8 mouse cellular contexts compared by ENCODE assay signal in the genomic region with DNA sequence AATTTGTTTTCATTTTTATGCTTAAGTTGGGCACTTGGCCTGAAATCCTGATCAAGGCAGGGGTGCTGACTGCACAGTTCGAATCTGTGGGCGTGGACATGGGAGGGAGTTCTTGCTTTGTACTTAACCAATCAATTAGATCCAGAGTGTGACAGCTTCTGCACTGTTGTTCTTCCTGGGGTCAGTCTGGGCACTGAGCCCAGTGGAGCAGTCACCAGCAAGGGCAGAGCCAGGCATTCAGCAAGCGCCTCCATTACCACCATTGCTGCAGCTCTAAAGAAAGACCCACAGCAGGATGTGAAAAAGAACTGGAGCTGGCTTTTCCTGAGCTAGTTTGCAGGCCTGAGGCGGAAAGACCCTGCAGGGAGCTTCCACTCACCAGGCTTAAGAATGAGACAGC. TPM values are rescaled to one million over a fixed set of nuclear protein-coding genes. Genes with fewer than 3 reads are reported as not detected.
A peak's percentile ranks its signal among the peaks of the same experiment; 100 is the strongest.
DNase-seq lines count a peak whose midpoint lies in the region; ATAC-seq and TF ChIP-seq lines count a peak whose summit lies in the region.

No protein-coding gene starts in this region.

- WGBS in forebrain, embryonic 16.5 days, result 6% methylated on average over 4 of the region's 4 CpGs
- 18% methylated on average over 4 of the region's 4 CpGs for WGBS in kidney, postnatal 0 days

- no peaks in the 10 kb centered on the region for H3K27me3 ChIP-seq in forebrain, embryonic 16.5 days (replicated peaks; ENCODE audit: control insufficient read depth, insufficient read depth, low read length)
- H3K27me3 ChIP-seq in kidney, postnatal 0 days (ENCODE audit: insufficient read depth, low read length), result no peaks in the 10 kb centered on the region

- H3K4me1 ChIP-seq in forebrain, embryonic 16.5 days (replicated peaks; ENCODE audit: control insufficient read depth, insufficient read depth, low read length), result no peaks in the 10 kb centered on the region
- peaks cover 4% of the 10 kb centered on the region; the same call in 1 of the 2 replicates for H3K4me1 ChIP-seq in kidney, postnatal 0 days (replicated peaks; ENCODE audit: insufficient read depth, low read length)

- H3K9me3 ChIP-seq in forebrain, embryonic 16.5 days (ENCODE audit: control insufficient read depth, low read length), result no peaks in the 10 kb centered on the region
- H3K9me3 ChIP-seq in kidney, postnatal 0 days (replicated peaks; ENCODE audit: low read length), result no peaks in the 10 kb centered on the region

- DNase-seq in adrenal gland, adult (ENCODE audit: inconsistent age in 2 of 2, low spot score in 1 of 2), result peak; percentile 77 to 84
- DNase-seq in adrenal gland, adult 18-20 months (ENCODE audit: low spot score in 2 of 2), result no peak
- DNase-seq in adrenal gland, adult 8-10 months, result peak; percentile 67
- DNase-seq in kidney, postnatal 0 days (ENCODE audit: low spot score), result peak; percentile 85
- DNase-seq in lung, postnatal 36 days, result peak; percentile 81
- DNase-seq in gastrocnemius, postnatal 25 days, result no peak
- DNase-seq in urinary bladder, postnatal 25 days (ENCODE audit: low spot score), result no peak

- ATAC-seq in forebrain, embryonic 16.5 days, result peak; percentile 88
- ATAC-seq in kidney, postnatal 0 days (replicated peaks; ENCODE audit: low FRiP score, low read depth), result peak; percentile 80

- H3K36me3 ChIP-seq in forebrain, embryonic 16.5 days (ENCODE audit: control insufficient read depth, insufficient read depth), result no peaks in the 10 kb centered on the region
- H3K36me3 ChIP-seq in kidney, postnatal 0 days (ENCODE audit: insufficient read depth, low read length), result no peaks in the 10 kb centered on the region

- TF ChIP-seq CTCF in kidney, postnatal 0 days (IDR thresholded peaks at IDR 0.05; ENCODE audit: low read depth), result no peak

- H3K4me2 ChIP-seq in forebrain, embryonic 16.5 days (ENCODE audit: low read length), result no peak overlapping the region
- no peak overlapping the region for H3K4me2 ChIP-seq in kidney, postnatal 0 days (ENCODE audit: low read length)

- H3K9ac ChIP-seq in forebrain, embryonic 16.5 days (replicated peaks; ENCODE audit: low read depth, low read length), result no peak overlapping the region
- no peak overlapping the region for H3K9ac ChIP-seq in kidney, postnatal 0 days (ENCODE audit: low read depth, low read length)

- H3K27ac ChIP-seq in forebrain, embryonic 16.5 days (ENCODE audit: low read length), result no peak overlapping the region
- peak overlapping the region; percentile 68; the same call in 1 of the 2 replicates for H3K27ac ChIP-seq in kidney, postnatal 0 days

- no peak overlapping the region for H3K4me3 ChIP-seq in forebrain, embryonic 16.5 days (replicated peaks; ENCODE audit: low read length)
- H3K4me3 ChIP-seq in kidney, postnatal 0 days (replicated peaks; ENCODE audit: low read depth, low read length), result no peak overlapping the region

RNA-seq across cellular contexts. Expression of gene Sema4c, which starts 38.0 kb away (rescaled TPM):
- total RNA-seq in adrenal gland, adult 18-20 months (2021), result 10 to 100 TPM; 13.7 to 15.8 TPM
- total RNA-seq in adrenal gland, adult 8-10 months (2022), result 10 to 100 TPM; 16.6 to 28.0 (median 23.4) TPM
- polyA plus RNA-seq in forebrain, embryonic 16.5 days (2015; fragmentation: Nextera tagmentation; extraction: Ambion mirVana), result 35.4 and 37.3 TPM in 2 replicates
- 13.5 and 14.7 TPM in 2 replicates for polyA plus RNA-seq in kidney, postnatal 0 days (2015; fragmentation: Nextera tagmentation; extraction: Ambion mirVana)
- total RNA-seq in gastrocnemius, postnatal 25 days (2021), result 1 to 10 TPM; 5.1 to 6.0 TPM

RNA-seq across cellular contexts. Expression of gene Ankrd39, which starts 48.9 kb away (rescaled TPM):
- total RNA-seq in adrenal gland, adult 18-20 months (2021), result 10 to 100 TPM; 11.0 to 11.1 TPM
- 10 to 100 TPM; 15.4 to 26.8 (median 18.7) TPM for total RNA-seq in adrenal gland, adult 8-10 months (2022)
- 15.4 and 24.4 TPM in 2 replicates for polyA plus RNA-seq in forebrain, embryonic 16.5 days (2015; fragmentation: Nextera tagmentation; extraction: Ambion mirVana)
- 22.0 and 24.6 TPM in 2 replicates for polyA plus RNA-seq in kidney, postnatal 0 days (2015; fragmentation: Nextera tagmentation; extraction: Ambion mirVana)
- 1 to 10 TPM; 7.7 to 8.2 TPM for total RNA-seq in gastrocnemius, postnatal 25 days (2021)

RNA-seq across cellular contexts. Expression of gene Gm42417, which starts 56.9 kb away (rescaled TPM):
- total RNA-seq in adrenal gland, adult 18-20 months (2021), result not detected
- not detected for total RNA-seq in adrenal gland, adult 8-10 months (2022)
- polyA plus RNA-seq in forebrain, embryonic 16.5 days (2015; fragmentation: Nextera tagmentation; extraction: Ambion mirVana), result 0.22 and 0.42 TPM in 2 replicates
- polyA plus RNA-seq in kidney, postnatal 0 days (2015; fragmentation: Nextera tagmentation; extraction: Ambion mirVana), result not detected in 2 replicates
- 1,000 to 10,000 TPM in 1 of 2 experiments, 100 to 1,000 TPM in 1; 766 to 1,527 TPM for total RNA-seq in gastrocnemius, postnatal 25 days (2021)

RNA-seq across cellular contexts. Expression of gene Ankrd23, which starts 59.4 kb away (rescaled TPM):
- total RNA-seq in adrenal gland, adult 18-20 months (2021), result 10 to 100 TPM; 10.3 to 10.6 TPM
- total RNA-seq in adrenal gland, adult 8-10 months (2022), result 10 to 100 TPM in 2 of 4 experiments, 1 to 10 TPM in 2; 6.8 to 18.1 (median 11.3) TPM
- 9.3 and 13.2 TPM in 2 replicates for polyA plus RNA-seq in forebrain, embryonic 16.5 days (2015; fragmentation: Nextera tagmentation; extraction: Ambion mirVana)
- 8.7 and 10.9 TPM in 2 replicates for polyA plus RNA-seq in kidney, postnatal 0 days (2015; fragmentation: Nextera tagmentation; extraction: Ambion mirVana)
- 1,000 to 10,000 TPM; 1,576 to 3,128 TPM for total RNA-seq in gastrocnemius, postnatal 25 days (2021)

Comparison
In these comparisons a context has a peak if more than half of its experiments do, and no peak if none do; other contexts are left out.
1. DNase-seq: peak in adrenal gland, adult (2 of 2), adrenal gland, adult 8-10 months (single experiment), kidney, postnatal 0 days (single experiment) and lung, postnatal 36 days (single experiment); none in adrenal gland, adult 18-20 months (0 of 2), gastrocnemius, postnatal 25 days (single experiment) and urinary bladder, postnatal 25 days (single experiment).
2. RNA of gene Gm42417, which starts 56.9 kb away (total RNA-seq): 766 to 1,527 TPM in gastrocnemius, postnatal 25 days; not detected in adrenal gland, adult 18-20 months and not detected in adrenal gland, adult 8-10 months; every median in the first group is over 100 times any median in the second.